Mouse (Mus musculus): ENCODE results near the gene Med13. TPM values are rescaled to one million over a fixed set of nuclear protein-coding genes. Genes with fewer than 3 reads are reported as not detected.

Gene Med13
- polyA plus RNA-seq, 1 experiment from 2014 or later, result 6.6 TPM

DNA sequence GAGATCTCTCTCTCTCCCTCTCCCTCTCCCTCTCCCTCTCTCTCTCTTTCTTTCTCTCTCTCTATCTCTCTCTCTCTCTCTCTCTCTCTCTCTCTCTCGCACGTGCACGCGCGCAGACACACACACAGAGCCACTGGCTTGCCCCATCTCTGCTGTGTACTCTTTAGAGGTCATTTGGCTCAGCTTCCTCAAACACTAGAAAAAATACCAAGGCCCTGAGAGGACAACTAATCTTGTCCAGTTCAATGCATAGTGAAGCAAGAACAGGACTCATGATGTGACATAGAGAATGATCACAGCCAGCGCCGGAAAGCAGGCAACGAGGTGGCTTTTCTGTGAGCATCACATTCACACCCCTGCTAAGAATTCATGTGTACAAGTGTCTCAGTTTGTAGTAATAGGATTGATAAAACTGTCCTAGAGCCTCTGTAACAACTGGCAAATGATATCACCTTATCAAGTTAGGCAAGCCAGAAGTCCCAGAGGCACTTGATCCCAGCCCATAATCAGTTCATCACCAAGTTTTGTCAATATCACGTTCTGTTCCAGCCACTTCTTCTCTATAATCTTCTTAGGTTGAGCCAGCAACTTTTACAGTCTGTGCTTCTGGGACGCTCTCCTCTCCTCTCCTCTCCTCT is 25.2 kb upstream of the Med13 start:
- WGBS, result 87% methylated on average over 10 of the region's 10 CpGs
- Histone ChIP-seq H3K27ac (ENCODE audit: low read length) (no peak overlapping the region), H3K4me1 (ENCODE audit: control insufficient read depth, insufficient read depth, low read length) (0 out of 2 replicates have a peak, but pooled peaks cover 3% of the 10 kb centered on the region), H3K27me3 (ENCODE audit: control insufficient read depth, insufficient read depth, low read depth, low read length) (no peaks in the 10 kb centered on the region), H3K4me3 (ENCODE audit: low read depth, low read length) (no peak overlapping the region), H3K9me3 (replicated peaks; ENCODE audit: control insufficient read depth, low read length, poor library complexity, severe bottlenecking) (no peaks in the 10 kb centered on the region), H3K4me2 (ENCODE audit: low read length) (no peak overlapping the region), H3K36me3 (ENCODE audit: control insufficient read depth, insufficient read depth, low read length) (no peaks in the 10 kb centered on the region), H3K9ac (ENCODE audit: low read depth, low read length) (no peak overlapping the region)
- no peak for ATAC-seq

DNA sequence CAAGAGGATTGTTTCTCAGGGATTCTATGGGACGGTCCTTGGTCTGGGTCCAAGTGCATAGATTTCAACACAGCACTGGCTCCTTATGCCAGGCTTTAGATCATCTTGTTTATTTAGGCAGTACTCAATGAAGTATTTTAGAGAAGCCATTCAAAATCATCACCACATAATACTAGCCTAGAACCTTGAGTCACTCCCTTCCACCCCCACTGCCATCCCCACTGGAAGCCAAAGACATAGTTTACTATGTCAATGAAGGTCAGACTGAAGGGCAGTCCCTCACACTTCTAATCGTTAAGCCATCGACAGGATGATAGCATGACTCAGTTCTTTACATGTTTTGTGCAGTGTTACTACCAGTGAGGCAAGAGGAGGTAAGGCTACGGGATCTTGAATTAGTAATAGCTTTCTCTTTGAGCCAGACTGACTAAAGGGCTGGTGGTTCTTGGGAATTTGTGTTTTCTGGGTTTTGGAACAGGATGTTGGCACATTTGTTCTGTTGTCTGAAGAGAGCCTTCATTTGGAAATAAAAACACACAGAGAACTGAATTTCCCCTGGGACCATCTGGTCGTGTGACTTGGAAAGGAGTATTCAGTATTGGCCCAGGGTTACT is 24.2 kb upstream of the Med13 start:
- no peak overlapping the region for H3K4me2 ChIP-seq (ENCODE audit: low read length)
- no peak overlapping the region for H3K27ac ChIP-seq (ENCODE audit: low read length)
- H3K9me3 ChIP-seq (replicated peaks; ENCODE audit: control insufficient read depth, low read length, poor library complexity, severe bottlenecking), result no peaks in the 10 kb centered on the region
- no peak overlapping the region for H3K4me3 ChIP-seq (ENCODE audit: low read depth, low read length)
- no peaks in the 10 kb centered on the region for H3K36me3 ChIP-seq (ENCODE audit: control insufficient read depth, insufficient read depth, low read length)
- H3K9ac ChIP-seq (ENCODE audit: low read depth, low read length), result no peak overlapping the region
- 74% methylated on average over 5 of the region's 5 CpGs for WGBS
- H3K27me3 ChIP-seq (ENCODE audit: control insufficient read depth, insufficient read depth, low read depth, low read length), result no peaks in the 10 kb centered on the region
- ATAC-seq, result no peak
- H3K4me1 ChIP-seq (ENCODE audit: control insufficient read depth, insufficient read depth, low read length), result no peaks in the 10 kb centered on the region

DNA sequence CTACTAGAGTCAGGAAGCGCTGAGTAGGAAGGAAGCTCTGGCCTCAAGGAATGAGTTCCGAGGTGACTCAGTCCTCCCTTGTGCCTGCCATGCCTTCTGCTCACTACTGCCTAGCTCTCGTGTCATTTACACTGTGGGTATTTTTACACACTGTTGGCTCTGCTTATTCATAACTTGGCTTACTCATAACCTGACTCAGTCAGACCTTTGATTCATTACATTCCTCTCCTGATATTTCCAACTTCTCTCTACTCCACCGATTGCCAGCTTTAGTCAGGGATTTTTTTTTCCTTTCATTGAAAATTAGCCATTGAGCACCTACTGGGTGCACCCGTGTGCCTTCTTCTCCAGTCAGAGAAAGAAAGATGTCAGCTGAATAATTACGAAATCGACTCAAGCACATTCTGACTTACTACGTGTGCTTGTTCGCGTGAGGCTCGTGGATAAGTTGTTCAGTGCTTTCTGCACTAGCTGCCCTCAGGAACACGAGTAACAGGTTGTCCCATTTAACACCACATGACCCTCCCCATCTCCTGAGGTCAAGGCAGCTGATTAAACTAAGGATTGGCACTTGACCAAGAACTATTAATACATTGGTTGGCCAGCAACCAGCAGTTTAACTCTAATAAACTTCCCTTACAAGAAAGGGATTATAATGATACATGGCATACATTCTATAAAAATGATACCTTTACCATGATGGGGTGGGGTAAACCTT is 23.3 kb upstream of the Med13 start:
- Histone ChIP-seq H3K4me2 (ENCODE audit: low read length) (no peak overlapping the region), H3K27ac (ENCODE audit: low read length) (no peak overlapping the region), H3K27me3 (ENCODE audit: control insufficient read depth, insufficient read depth, low read depth, low read length) (no peaks in the 10 kb centered on the region), H3K9ac (ENCODE audit: low read depth, low read length) (no peak overlapping the region), H3K9me3 (replicated peaks; ENCODE audit: control insufficient read depth, low read length, poor library complexity, severe bottlenecking) (no peaks in the 10 kb centered on the region), H3K36me3 (ENCODE audit: control insufficient read depth, insufficient read depth, low read length) (no peaks in the 10 kb centered on the region), H3K4me1 (ENCODE audit: control insufficient read depth, insufficient read depth, low read length) (no peaks in the 10 kb centered on the region), H3K4me3 (ENCODE audit: low read depth, low read length) (no peak overlapping the region)
- 86% methylated on average over 12 of the region's 12 CpGs for WGBS
- ATAC-seq, result no peak

- ATAC-seq, result no peak
- Histone ChIP-seq H3K4me2 (ENCODE audit: low read length) (no peak overlapping the region), H3K27ac (ENCODE audit: low read length) (no peak overlapping the region)
These were observed 21.6 kb upstream of the Med13 start for GRCm38 (mm10) chr11:86378981-86379380.

GRCm38 (mm10) chr11:86377841-86378240 is 20.4 kb upstream of the Med13 start:
- no peak for ATAC-seq
- 89% methylated on average over 5 of the region's 5 CpGs for whole genome bisulfite sequencing
- no peaks in the 10 kb centered on the region; the same call in 1 of the 2 replicates for H3K27me3 ChIP-seq (ENCODE audit: control insufficient read depth, insufficient read depth, low read depth, low read length)

More at GRCm38 (mm10) chr11:86378981-86379380, 21.6 kb upstream of the Med13 start:
- H3K9me3 ChIP-seq (replicated peaks; ENCODE audit: control insufficient read depth, low read length, poor library complexity, severe bottlenecking), result no peaks in the 10 kb centered on the region
- 32% methylated on average over 4 of the region's 4 CpGs for WGBS
- H3K4me1 ChIP-seq (ENCODE audit: control insufficient read depth, insufficient read depth, low read length), result no peaks in the 10 kb centered on the region
- no peaks in the 10 kb centered on the region; the same call in 1 of the 2 replicates for H3K27me3 ChIP-seq (ENCODE audit: control insufficient read depth, insufficient read depth, low read depth, low read length)
- no peaks in the 10 kb centered on the region for H3K36me3 ChIP-seq (ENCODE audit: control insufficient read depth, insufficient read depth, low read length)
- H3K9ac ChIP-seq (ENCODE audit: low read depth, low read length), result no peak overlapping the region
- H3K4me3 ChIP-seq (ENCODE audit: low read depth, low read length), result no peak overlapping the region

DNA sequence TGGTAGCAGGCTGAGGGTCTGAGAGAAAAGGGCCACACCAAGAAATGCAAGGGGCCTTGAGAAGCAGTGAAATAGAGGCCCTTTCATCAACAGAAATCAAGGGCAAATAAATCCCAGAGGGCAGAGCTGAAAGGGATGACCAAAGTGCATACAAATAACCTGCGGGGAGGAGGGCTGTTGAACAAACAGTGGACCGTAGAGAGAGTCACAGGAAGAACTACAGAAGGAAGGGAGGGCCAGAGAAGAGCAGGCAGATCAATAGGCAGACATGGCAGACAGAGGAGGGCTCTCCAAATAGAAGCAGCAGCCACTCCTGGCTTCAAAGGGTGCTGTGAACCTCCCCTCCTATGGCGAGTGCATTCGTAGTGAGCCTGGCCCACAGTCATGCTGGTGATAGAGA is 19.3 kb upstream of the Med13 start:
- H3K36me3 ChIP-seq (ENCODE audit: control insufficient read depth, insufficient read depth, low read length), result no peaks in the 10 kb centered on the region
- no peaks in the 10 kb centered on the region for H3K4me1 ChIP-seq (ENCODE audit: control insufficient read depth, insufficient read depth, low read length)
- no peak overlapping the region for H3K4me2 ChIP-seq (ENCODE audit: low read length)
- no peaks in the 10 kb centered on the region for H3K9me3 ChIP-seq (replicated peaks; ENCODE audit: control insufficient read depth, low read length, poor library complexity, severe bottlenecking)
- H3K27ac ChIP-seq (ENCODE audit: low read length), result no peak overlapping the region
- no peak for ATAC-seq
- H3K9ac ChIP-seq (ENCODE audit: low read depth, low read length), result no peak overlapping the region
- H3K27me3 ChIP-seq (ENCODE audit: control insufficient read depth, insufficient read depth, low read depth, low read length), result no peaks in the 10 kb centered on the region; the same call in 1 of the 2 replicates
- 76% methylated on average over 4 of the region's 4 CpGs for WGBS
- H3K4me3 ChIP-seq (ENCODE audit: low read depth, low read length), result no peak overlapping the region

More at GRCm38 (mm10) chr11:86377841-86378240, 20.4 kb upstream of the Med13 start:
- Histone ChIP-seq H3K27ac (ENCODE audit: low read length) (no peak overlapping the region), H3K36me3 (ENCODE audit: control insufficient read depth, insufficient read depth, low read length) (no peaks in the 10 kb centered on the region), H3K4me1 (ENCODE audit: control insufficient read depth, insufficient read depth, low read length) (no peaks in the 10 kb centered on the region), H3K4me3 (ENCODE audit: low read depth, low read length) (no peak overlapping the region), H3K9me3 (replicated peaks; ENCODE audit: control insufficient read depth, low read length, poor library complexity, severe bottlenecking) (no peaks in the 10 kb centered on the region), H3K4me2 (ENCODE audit: low read length) (no peak overlapping the region), H3K9ac (ENCODE audit: low read depth, low read length) (no peak overlapping the region)

- Histone ChIP-seq H3K36me3 (ENCODE audit: control insufficient read depth, insufficient read depth, low read length) (no peaks in the 10 kb centered on the region), H3K4me2 (ENCODE audit: low read length) (no peak overlapping the region), H3K27ac (ENCODE audit: low read length) (no peak overlapping the region), H3K4me3 (ENCODE audit: low read depth, low read length) (no peak overlapping the region), H3K27me3 (ENCODE audit: control insufficient read depth, insufficient read depth, low read depth, low read length) (no peaks in the 10 kb centered on the region; the same call in 1 of the 2 replicates), H3K9me3 (replicated peaks; ENCODE audit: control insufficient read depth, low read length, poor library complexity, severe bottlenecking) (no peaks in the 10 kb centered on the region), H3K9ac (ENCODE audit: low read depth, low read length) (no peak overlapping the region), H3K4me1 (ENCODE audit: control insufficient read depth, insufficient read depth, low read length) (no peaks in the 10 kb centered on the region)
- no peak for ATAC-seq
- WGBS, result 93% methylated on average over 6 of the region's 6 CpGs
These were observed 17.7 kb upstream of the Med13 start for GRCm38 (mm10) chr11:86375086-86375485.

DNA sequence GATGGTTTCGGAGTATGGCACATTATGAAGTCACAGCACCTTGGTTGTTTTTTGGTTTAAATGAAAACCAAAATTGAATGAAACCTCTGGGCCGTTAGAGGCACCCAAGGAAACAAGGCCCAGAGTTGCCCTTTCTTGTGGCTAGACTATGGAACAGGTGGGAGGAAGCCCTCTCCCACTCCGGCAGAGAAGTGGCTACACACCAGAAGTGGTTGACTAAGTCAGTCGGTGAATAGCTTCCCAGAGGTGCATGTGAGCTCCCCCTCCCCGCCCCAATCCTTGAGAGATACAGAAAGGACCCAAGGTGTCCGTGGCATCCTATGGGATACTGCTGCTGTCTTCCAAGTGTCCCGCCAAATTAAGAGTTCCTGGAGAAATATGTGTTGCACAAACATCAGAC is 13.9 kb upstream of the Med13 start:
- H3K4me2 ChIP-seq (ENCODE audit: low read length), result no peak overlapping the region
- no peaks in the 10 kb centered on the region for H3K9me3 ChIP-seq (replicated peaks; ENCODE audit: control insufficient read depth, low read length, poor library complexity, severe bottlenecking)
- H3K4me1 ChIP-seq (ENCODE audit: control insufficient read depth, insufficient read depth, low read length), result no peaks in the 10 kb centered on the region
- H3K4me3 ChIP-seq (ENCODE audit: low read depth, low read length), result no peak overlapping the region
- no peaks in the 10 kb centered on the region; the same call in 1 of the 2 replicates for H3K27me3 ChIP-seq (ENCODE audit: control insufficient read depth, insufficient read depth, low read depth, low read length)
- 80% methylated on average over 7 of the region's 7 CpGs for WGBS
- H3K9ac ChIP-seq (ENCODE audit: low read depth, low read length), result no peak overlapping the region
- no peak overlapping the region for H3K27ac ChIP-seq (ENCODE audit: low read length)
- no peak for ATAC-seq
- H3K36me3 ChIP-seq (ENCODE audit: control insufficient read depth, insufficient read depth, low read length), result no peaks in the 10 kb centered on the region

- Histone ChIP-seq H3K27ac (ENCODE audit: low read length) (no peak overlapping the region), H3K4me2 (ENCODE audit: low read length) (no peak overlapping the region), H3K4me1 (ENCODE audit: control insufficient read depth, insufficient read depth, low read length) (no peaks in the 10 kb centered on the region), H3K36me3 (ENCODE audit: control insufficient read depth, insufficient read depth, low read length) (no peaks in the 10 kb centered on the region), H3K4me3 (ENCODE audit: low read depth, low read length) (no peak overlapping the region), H3K9ac (ENCODE audit: low read depth, low read length) (no peak overlapping the region), H3K27me3 (ENCODE audit: control insufficient read depth, insufficient read depth, low read depth, low read length) (no peaks in the 10 kb centered on the region), H3K9me3 (replicated peaks; ENCODE audit: control insufficient read depth, low read length, poor library complexity, severe bottlenecking) (no peaks in the 10 kb centered on the region)
- WGBS, result 91% methylated on average over 5 of the region's 5 CpGs
- ATAC-seq, result no peak
These were observed 12.5 kb upstream of the Med13 start for GRCm38 (mm10) chr11:86369860-86370259.

Measured in midbrain, embryonic 16.5 days (tissue).